Mouse (Mus musculus) adrenal gland, postnatal 4 days (tissue): Measurements from ENCODE around the gene Kcnt2. TPM values are rescaled to one million over a fixed set of nuclear protein-coding genes. Genes with fewer than 3 reads are reported as not detected.

ENCODE experiments used
- total RNA-seq, 2 experiments: library from RNA; stranded (reverse); gene quantifications; 2 replicates each; pipeline ENCODE4 v1.2.3; 2021

The Kcnt2 gene
- total RNA-seq, 2 experiments from 2014 or later = 1.7 to 2.5 TPM

Other genes starting within 250 kb of the Kcnt2 start
- 100 to 1,000 TPM; 101 to 119 TPM for gene Cfh, start 62.4 kb upstream of the Kcnt2 start, total RNA-seq